Mouse (Mus musculus): Measurements from ENCODE around the gene Aif1.

DNA sequence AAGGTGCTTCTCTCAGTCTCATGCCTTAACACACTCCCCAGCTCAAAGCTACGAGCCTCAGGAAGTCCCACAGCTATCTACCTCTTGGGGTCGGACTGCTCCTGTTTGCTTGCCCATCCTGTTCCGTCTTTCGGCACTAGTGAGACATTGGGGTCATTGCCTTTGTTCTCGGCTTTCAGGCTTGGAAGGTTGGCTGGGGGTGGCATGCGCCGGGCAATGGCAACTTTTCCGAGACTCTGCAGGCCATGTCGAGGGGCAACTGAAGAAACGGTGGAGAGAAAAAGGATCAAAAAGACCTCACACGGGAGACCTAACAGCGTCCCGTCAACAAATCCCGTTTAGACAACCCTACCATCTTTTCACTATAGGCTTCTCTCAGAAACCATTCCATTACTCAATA lies 13.7 kb downstream of the Aif1 start:
- TF ChIP-seq CTCF (conservative IDR thresholded peaks at IDR 0.05 in 1 of 2, IDR thresholded peaks at IDR 0.05 in 1 of 2; ENCODE audit: low read depth in 2 of 2, low read length in 2 of 2) (no peak), EP300 (IDR thresholded peaks at IDR 0.05; ENCODE audit: low read length) (no peak), BHLHE40 (IDR thresholded peaks at IDR 0.05; ENCODE audit: low read depth, low read length) (no peak), NELFE (IDR thresholded peaks at IDR 0.05; ENCODE audit: low read depth, low read length) (no peak), MXI1 (IDR thresholded peaks at IDR 0.05; ENCODE audit: low read depth, low read length) (no peak), ZNF384 (IDR thresholded peaks at IDR 0.05; ENCODE audit: low read depth, low read length) (no peak), ZKSCAN1 (IDR thresholded peaks at IDR 0.05; ENCODE audit: borderline replicate concordance, low read depth, low read length) (no peak), CHD1 (IDR thresholded peaks at IDR 0.05; ENCODE audit: low read depth, low read length) (no peak), MAX (IDR thresholded peaks at IDR 0.05; ENCODE audit: low read length) (no peak), MAZ (IDR thresholded peaks at IDR 0.05; ENCODE audit: low read depth, low read length) (no peak), ELF1 (IDR thresholded peaks at IDR 0.05; ENCODE audit: low read depth, low read length) (no peak), IRF4 (IDR thresholded peaks at IDR 0.05; ENCODE audit: low read depth, low read length) (no peak), TBP (conservative IDR thresholded peaks at IDR 0.05; ENCODE audit: low read depth, low read length) (no peak), HCFC1 (IDR thresholded peaks at IDR 0.05; ENCODE audit: low read depth, low read length) (no peak)

Measured in CH12.LX (cell line).